Mouse (Mus musculus) spleen, adult 2 months (tissue): ENCODE data around the gene Dyrk1a.

Source experiments
- CTCF ChIP-seq: fragments of 200-500 bp; IDR thresholded peaks from 2 replicates; pipeline ENCODE4 v1.5.1; 2011; ENCODE audit warnings: mild to moderate bottlenecking, inconsistent platforms; ENCODE audit not compliant: insufficient read depth, insufficient read length, insufficient replicate concordance; ENCODE audit errors: extremely low read depth
- POLR2A ChIP-seq: fragments of 200-500 bp; IDR thresholded peaks from 2 replicates; pipeline ENCODE4 v1.6.1; 2011; ENCODE audit warnings: low read depth, low read length, inconsistent platforms

GRCm38 (mm10) chr16:94659394-94659793 is 89.6 kb downstream of the Dyrk1a start:
- no peak for TF ChIP-seq CTCF
- no peak for TF ChIP-seq POLR2A
